ENCODE assay signal across 19 mouse cellular contexts in genomic region chr13:90738513-90738912, GRCm38 (mm10).
DNase-seq lines count a peak whose midpoint lies in the region; ATAC-seq lines count a peak whose summit lies in the region.
"Had no signal": no experiment of that assay in that cellular context is flagged by ENCODE, and none has a peak within 500 bp of the region (broad histone marks: within the 10 kb centered on the region; RNA-seq: fewer than 3 reads in every experiment).

No protein-coding gene starts in this region.

- DNase-seq in embryonic facial prominence, embryonic 14.5 days (ENCODE audit: low spot score) = peak; percentile 66
- no peak for DNase-seq in embryonic facial prominence, embryonic 10.5 days (ENCODE audit: low spot score)
- no peak for DNase-seq in limb, embryonic 10.5 days (ENCODE audit: low spot score)
- peak; percentile 5 to 9 for DNase-seq in adrenal gland, postnatal 36 days
- peak; percentile 36 for DNase-seq in lung, postnatal 10 days
- no peak for DNase-seq in cerebellum, adult 11 months
- no peak for DNase-seq in Muller cell, postnatal 12 days (ENCODE audit: inconsistent ontology term)
- DNase-seq: cerebellum, adult 11-12 months; gastrocnemius, postnatal 36 days; heart, postnatal 36 days; right cerebral cortex, postnatal 25 days; thymus, adult 2 months had no signal

- H3K4me1 ChIP-seq in embryonic facial prominence, embryonic 14.5 days (ENCODE audit: control insufficient read depth, insufficient read depth, low read length) = peaks cover 5% of the 10 kb centered on the region; the same call in 1 of the 2 replicates
- H3K4me1 ChIP-seq in embryonic facial prominence, embryonic 10.5 days = no peaks in the 10 kb centered on the region
- H3K4me1 ChIP-seq in limb, embryonic 12.5 days (replicated peaks) = no peaks in the 10 kb centered on the region
- H3K4me1 ChIP-seq in limb, embryonic 10.5 days = no peaks in the 10 kb centered on the region
- H3K4me1 ChIP-seq: embryonic facial prominence, embryonic 12.5 days; kidney, embryonic 15.5 days; midbrain, embryonic 15.5 days had no signal

- H3K4me2 ChIP-seq in embryonic facial prominence, embryonic 14.5 days (ENCODE audit: low read depth, low read length) = no peak overlapping the region
- no peak overlapping the region for H3K4me2 ChIP-seq in limb, embryonic 12.5 days
- H3K4me2 ChIP-seq: embryonic facial prominence, embryonic 12.5 days; kidney, embryonic 15.5 days; liver, embryonic 11.5 days; midbrain, embryonic 15.5 days had no signal

- no peak for ATAC-seq in embryonic facial prominence, embryonic 14.5 days (ENCODE audit: low read depth)
- ATAC-seq in limb, embryonic 12.5 days (ENCODE audit: insufficient number of reproducible peaks, insufficient read depth, low FRiP score, low TSS enrichment, low read depth) = no peak
- ATAC-seq: midbrain, embryonic 15.5 days had no signal

- H3K4me3 ChIP-seq in embryonic facial prominence, embryonic 14.5 days (ENCODE audit: low read depth, low read length) = no peak overlapping the region
- no peak overlapping the region for H3K4me3 ChIP-seq in embryonic facial prominence, embryonic 10.5 days
- H3K4me3 ChIP-seq in limb, embryonic 12.5 days (replicated peaks) = no peak overlapping the region
- no peak overlapping the region for H3K4me3 ChIP-seq in limb, embryonic 10.5 days
- H3K4me3 ChIP-seq: embryonic facial prominence, embryonic 12.5 days; kidney, embryonic 15.5 days; layer of hippocampus, adult 2 months; left cerebral cortex, adult 2 months; midbrain, embryonic 15.5 days had no signal

- no peak overlapping the region for H3K27ac ChIP-seq in embryonic facial prominence, embryonic 14.5 days (replicated peaks; ENCODE audit: low read depth, low read length)
- H3K27ac ChIP-seq in embryonic facial prominence, embryonic 10.5 days (replicated peaks) = no peak overlapping the region
- H3K27ac ChIP-seq in limb, embryonic 12.5 days = peak overlapping the region; percentile 59; the same call in 1 of the 2 replicates
- no peak overlapping the region for H3K27ac ChIP-seq in limb, embryonic 10.5 days
- H3K27ac ChIP-seq: embryonic facial prominence, embryonic 12.5 days; kidney, embryonic 15.5 days; layer of hippocampus, adult 2 months; left cerebral cortex, adult 2 months; midbrain, embryonic 15.5 days had no signal

- no peaks in the 10 kb centered on the region for H3K27me3 ChIP-seq in embryonic facial prominence, embryonic 14.5 days (replicated peaks; ENCODE audit: control insufficient read depth, insufficient read depth, low read length)
- H3K27me3 ChIP-seq in embryonic facial prominence, embryonic 10.5 days (replicated peaks; ENCODE audit: low read depth, poor library complexity, severe bottlenecking) = no peaks in the 10 kb centered on the region
- H3K27me3 ChIP-seq in limb, embryonic 12.5 days = no peaks in the 10 kb centered on the region
- no peaks in the 10 kb centered on the region for H3K27me3 ChIP-seq in limb, embryonic 10.5 days (ENCODE audit: low read depth, poor library complexity, severe bottlenecking)
- H3K27me3 ChIP-seq: embryonic facial prominence, embryonic 12.5 days; kidney, embryonic 15.5 days; midbrain, embryonic 15.5 days had no signal

- no peak overlapping the region for H3K9ac ChIP-seq in embryonic facial prominence, embryonic 14.5 days (ENCODE audit: low read depth, low read length)
- no peak overlapping the region for H3K9ac ChIP-seq in limb, embryonic 12.5 days (replicated peaks)
- H3K9ac ChIP-seq: embryonic facial prominence, embryonic 12.5 days; kidney, embryonic 15.5 days; midbrain, embryonic 15.5 days had no signal

- H3K36me3 ChIP-seq in embryonic facial prominence, embryonic 14.5 days (ENCODE audit: control insufficient read depth, insufficient read depth, low read length) = no peaks in the 10 kb centered on the region
- no peaks in the 10 kb centered on the region for H3K36me3 ChIP-seq in embryonic facial prominence, embryonic 10.5 days (replicated peaks)
- no peaks in the 10 kb centered on the region for H3K36me3 ChIP-seq in limb, embryonic 12.5 days
- no peaks in the 10 kb centered on the region for H3K36me3 ChIP-seq in limb, embryonic 10.5 days
- H3K36me3 ChIP-seq: embryonic facial prominence, embryonic 12.5 days; kidney, embryonic 15.5 days; midbrain, embryonic 15.5 days had no signal

- WGBS in embryonic facial prominence, embryonic 14.5 days = 61% methylated on average over 3 of the region's 3 CpGs
- 90% methylated on average over 3 of the region's 3 CpGs for WGBS in embryonic facial prominence, embryonic 10.5 days
- 72% methylated on average over 3 of the region's 3 CpGs for WGBS in limb, embryonic 12.5 days
- WGBS in limb, embryonic 10.5 days = 91% methylated on average over 3 of the region's 3 CpGs

- H3K9me3 ChIP-seq in embryonic facial prominence, embryonic 14.5 days (ENCODE audit: control insufficient read depth, low read length) = no peaks in the 10 kb centered on the region
- no peaks in the 10 kb centered on the region for H3K9me3 ChIP-seq in embryonic facial prominence, embryonic 10.5 days
- H3K9me3 ChIP-seq in limb, embryonic 12.5 days = no peaks in the 10 kb centered on the region
- no peaks in the 10 kb centered on the region for H3K9me3 ChIP-seq in limb, embryonic 10.5 days (replicated peaks)
- H3K9me3 ChIP-seq: embryonic facial prominence, embryonic 12.5 days; kidney, embryonic 15.5 days; midbrain, embryonic 15.5 days had no signal

Comparison
In these comparisons a context has a peak if more than half of its experiments do, and no peak if none do; other contexts are left out.
1. DNase-seq: peak in embryonic facial prominence, embryonic 14.5 days (single experiment), adrenal gland, postnatal 36 days (2 of 2) and lung, postnatal 10 days (single experiment); none in embryonic facial prominence, embryonic 10.5 days (single experiment), limb, embryonic 10.5 days (single experiment), cerebellum, adult 11 months (single experiment) and Muller cell, postnatal 12 days (single experiment).